Mouse (Mus musculus): ENCODE data around the gene Slc44a4.
"Not testable (repeated sequence)": the region's sequence is repeated elsewhere in the genome, so short reads cannot be mapped to it uniquely, and the experiment has no call there.

The Slc44a4 gene

DNA sequence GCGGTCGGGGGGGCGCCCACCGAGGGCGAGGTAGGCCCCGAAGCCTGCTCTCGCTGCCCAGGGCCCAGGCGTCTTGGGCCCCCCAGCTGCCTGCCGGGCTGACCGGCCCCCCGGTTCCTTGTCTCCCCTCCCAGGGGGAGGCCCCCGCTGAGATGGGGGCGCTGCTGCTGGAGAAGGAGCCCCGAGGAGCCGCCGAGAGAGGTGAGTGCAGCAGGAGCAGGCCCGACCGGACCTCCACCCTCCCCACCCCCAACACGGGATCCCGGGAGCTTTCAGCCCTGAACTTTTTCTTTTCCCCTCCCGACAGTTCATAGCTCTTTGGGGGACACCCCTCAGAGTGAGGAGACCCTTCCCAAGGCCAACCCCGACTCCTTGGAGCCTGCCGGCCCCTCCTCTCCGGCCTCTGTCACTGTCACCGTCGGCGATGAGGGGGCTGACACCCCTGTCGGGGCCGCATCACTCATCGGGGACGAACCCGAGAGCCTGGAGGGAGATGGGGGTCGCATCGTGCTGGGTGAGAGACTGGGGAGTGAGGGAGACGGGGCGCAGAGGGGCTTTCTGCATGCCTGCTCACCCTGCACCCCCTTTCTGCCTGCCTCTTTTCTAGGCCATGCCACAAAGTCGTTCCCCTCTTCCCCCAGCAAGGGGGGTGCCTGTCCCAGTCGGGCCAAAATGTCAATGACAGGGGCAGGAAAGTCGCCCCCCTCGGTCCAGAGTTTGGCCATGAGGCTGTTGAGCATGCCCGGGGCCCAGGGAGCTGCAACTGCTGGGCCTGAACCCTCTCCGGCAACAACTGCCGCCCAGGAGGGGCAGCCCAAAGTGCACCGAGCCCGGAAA lies 15.0 kb upstream of the Slc44a4 start:
- DNase-seq (ENCODE audit: low spot score in 2 of 2) = peak; percentile 53 to 58

DNA sequence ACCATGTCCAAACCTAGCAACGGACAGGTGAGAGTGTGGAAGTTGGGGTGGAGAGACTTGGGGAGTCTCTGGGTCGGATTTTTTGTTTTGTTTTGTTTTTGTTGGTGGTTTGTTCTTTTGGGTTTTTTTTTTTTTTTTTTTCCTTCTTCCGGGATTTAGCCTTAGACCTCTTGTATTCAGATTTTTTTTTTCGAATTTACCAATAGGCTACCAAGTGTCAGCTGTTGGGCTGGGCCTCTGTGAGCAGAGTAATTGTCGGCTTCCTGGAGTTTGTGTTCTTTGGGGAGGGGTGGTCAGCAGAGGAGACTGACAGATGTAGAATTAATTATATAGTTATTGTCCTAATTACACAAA lies 14.4 kb upstream of the Slc44a4 start:
- DNase-seq (ENCODE audit: low spot score in 2 of 2) = no peak

DNA sequence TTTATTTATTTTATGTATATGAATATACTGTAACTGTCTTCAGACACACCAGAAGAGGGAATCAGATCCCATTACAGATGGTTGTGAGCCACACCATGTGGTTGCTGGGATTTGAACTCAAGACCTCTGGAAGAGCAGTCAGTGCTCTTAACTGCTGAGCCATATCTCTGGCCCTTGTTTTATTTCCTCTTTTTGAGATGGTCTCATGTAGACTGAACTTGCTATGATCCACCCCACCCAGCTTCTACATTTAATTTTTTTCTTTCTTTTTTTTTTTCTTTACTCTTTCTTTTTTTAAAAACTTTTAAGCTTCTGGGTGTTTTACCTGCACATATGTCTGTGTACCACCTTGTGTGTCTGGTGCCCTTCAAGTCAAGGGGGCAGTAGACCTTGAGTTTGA lies 13.4 kb upstream of the Slc44a4 start:
- DNase-seq (ENCODE audit: low spot score in 2 of 2) = not testable (repeated sequence)

DNA sequence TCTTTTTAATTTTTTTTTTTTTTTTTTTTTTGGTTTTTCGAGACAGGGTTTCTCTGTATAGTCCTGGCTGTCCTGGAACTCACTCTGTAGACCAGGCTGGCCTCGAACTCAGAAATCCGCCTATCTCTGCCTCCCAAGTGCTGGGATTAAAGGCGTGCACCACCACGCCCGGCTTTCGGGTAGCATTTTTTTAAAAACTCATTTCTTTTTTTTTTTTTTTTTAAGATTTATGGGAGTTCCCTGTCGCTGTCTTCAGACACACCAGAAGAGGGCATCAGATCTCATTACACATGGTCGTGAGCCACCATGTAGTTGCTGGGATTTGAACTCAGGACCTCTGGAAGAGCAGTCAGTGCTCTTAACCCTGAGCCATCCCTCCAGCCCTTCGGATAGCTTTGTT lies 12.3 kb upstream of the Slc44a4 start:
- DNase-seq (ENCODE audit: low spot score in 2 of 2) = not testable (repeated sequence)

DNA sequence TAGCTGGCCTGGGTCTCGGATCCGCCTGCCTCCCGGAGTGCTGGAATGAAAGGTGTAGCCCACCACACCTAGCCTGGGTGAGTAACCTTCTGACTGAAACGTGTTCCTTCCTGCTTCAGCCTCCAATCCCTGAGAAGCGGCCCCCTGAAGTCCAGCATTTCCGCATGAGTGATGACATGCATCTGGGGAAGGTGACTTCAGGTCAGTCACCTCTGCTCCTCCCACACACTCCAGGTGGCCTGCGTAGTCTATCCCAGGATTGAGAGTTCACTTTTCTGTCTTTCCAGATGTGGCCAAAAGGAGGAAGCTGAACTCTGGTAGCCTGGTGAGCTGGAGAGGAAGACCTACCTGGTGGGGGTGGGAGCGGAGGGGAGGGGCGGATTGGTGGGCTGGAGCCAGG lies 11.4 kb upstream of the Slc44a4 start:
- DNase-seq (ENCODE audit: low spot score in 2 of 2) = no peak

DNA sequence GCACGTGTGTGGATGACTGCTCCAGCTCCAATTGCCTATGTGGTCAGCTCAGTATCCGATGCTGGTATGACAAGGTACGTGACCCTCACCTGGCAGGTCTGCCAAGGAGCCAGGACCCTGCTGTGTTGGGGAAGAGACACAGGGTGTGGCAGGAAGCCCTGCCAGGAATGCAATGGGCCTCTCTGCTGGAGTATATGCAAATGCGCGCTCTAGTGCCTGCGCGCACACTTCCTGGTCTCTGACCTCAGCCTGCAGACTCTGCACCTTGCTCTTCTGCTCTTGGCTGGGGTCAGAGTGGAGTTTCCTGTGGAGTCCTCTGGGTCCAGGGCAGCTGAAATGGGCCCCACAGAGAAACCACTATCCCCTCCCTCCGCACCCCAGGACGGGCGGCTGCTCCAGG lies 3.3 kb upstream of the Slc44a4 start:
- DNase-seq (ENCODE audit: low spot score in 2 of 2) = peak in 1 of 2 experiments; percentile 26

DNA sequence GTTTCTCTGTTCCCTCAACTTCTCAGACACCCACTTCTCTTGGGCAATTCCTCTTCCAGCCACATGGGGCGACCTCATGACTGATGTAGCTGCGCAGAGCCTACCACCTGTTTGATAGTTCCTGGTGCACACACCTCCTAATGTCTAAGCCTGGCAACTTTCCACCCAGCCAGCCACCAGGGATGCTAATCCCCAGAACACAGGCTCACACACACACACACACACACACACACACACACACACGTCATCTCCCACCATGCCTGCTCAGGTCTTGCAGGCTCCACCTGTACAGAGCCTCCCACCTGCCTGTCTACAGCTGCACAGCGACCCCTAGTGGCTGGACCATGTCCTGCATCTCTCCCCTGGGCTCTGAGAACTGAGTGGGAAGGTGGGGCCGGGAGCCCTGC lies 2.3 kb upstream of the Slc44a4 start:
- DNase-seq (ENCODE audit: low spot score in 2 of 2) = peak; percentile 54 to 59

DNA sequence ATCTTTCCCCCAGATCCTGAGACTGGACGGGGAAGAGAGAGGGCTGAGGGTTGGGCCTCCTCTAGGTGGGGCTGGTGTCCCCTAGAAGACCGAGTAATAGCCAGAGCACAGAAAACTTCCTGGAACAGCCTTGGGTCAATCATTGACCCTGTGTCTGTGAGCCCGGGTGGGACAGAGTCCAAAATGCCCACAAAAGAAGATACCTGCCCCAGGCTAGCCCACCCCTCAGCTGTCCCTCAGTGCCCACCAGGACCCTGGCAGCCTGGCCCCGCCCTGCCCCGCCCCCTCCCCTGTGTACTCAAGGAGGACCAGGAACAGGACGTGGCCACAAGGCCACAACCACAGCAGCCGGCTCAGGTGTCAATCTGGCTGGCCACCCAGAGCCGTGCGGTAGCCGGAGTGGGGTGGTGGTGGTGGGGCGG lies 1.2 kb downstream of the Slc44a4 start:
- DNase-seq (ENCODE audit: low spot score in 2 of 2) = no peak

DNA sequence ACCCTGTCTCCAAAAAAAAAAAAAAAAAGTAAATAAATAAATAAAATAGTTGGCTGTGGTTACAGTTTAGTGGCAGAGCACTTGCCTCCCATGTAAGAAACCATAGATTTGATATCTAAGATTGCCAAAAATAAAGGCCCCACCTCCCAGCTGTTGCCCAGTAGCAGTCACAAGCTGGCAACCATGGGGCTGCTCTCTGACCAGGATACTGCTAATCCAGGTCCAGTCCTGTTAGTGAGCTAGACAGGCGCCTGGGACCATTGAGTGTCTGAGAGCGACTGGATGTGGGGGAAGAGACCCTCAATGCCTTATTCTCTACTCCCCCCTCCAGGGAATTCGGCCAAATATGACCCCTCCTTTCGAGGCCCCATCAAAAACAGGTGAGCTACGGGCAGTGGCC lies 2.0 kb downstream of the Slc44a4 start:
- DNase-seq (ENCODE audit: low spot score in 2 of 2) = no peak

DNA sequence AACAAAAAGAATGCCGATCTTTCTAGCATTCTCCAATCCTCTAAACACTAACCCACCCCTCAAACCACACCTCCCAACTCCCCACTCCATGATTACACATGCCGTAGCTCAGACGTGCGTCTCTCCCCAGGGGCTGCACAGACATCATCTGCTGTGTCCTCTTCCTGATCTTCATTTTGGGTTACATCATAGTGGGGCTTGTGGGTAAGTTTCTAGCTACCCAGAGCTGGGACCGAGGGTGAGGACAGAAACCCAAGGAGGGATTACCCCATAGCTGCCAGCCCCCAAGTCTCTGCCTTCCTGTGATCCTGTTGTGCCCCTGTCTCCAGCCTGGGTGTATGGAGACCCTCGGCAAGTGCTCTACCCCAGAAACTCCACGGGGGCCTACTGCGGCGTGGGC lies 2.9 kb downstream of the Slc44a4 start:
- DNase-seq (ENCODE audit: low spot score in 2 of 2) = no peak

DNA sequence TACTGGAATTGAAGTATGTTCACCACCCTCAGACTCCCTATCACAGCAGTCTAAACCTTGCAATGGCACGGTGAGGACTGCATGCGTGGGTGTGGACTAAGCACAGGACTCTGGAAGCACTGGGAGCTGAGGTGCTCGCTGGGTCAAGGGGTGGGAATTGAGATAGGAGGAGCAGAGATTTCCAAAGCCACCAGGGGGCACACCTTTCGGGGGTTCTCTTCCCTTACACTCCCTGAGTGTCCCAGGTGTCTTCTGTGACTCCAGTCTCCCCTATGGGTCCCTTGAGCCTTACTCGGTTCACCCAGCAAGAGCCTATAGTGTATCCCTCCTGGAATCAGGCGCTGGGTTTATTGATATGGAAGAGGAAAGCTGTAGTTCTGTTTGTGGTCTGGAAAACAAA lies 8.7 kb downstream of the Slc44a4 start:
- no peak for DNase-seq (ENCODE audit: low spot score in 2 of 2)

DNA sequence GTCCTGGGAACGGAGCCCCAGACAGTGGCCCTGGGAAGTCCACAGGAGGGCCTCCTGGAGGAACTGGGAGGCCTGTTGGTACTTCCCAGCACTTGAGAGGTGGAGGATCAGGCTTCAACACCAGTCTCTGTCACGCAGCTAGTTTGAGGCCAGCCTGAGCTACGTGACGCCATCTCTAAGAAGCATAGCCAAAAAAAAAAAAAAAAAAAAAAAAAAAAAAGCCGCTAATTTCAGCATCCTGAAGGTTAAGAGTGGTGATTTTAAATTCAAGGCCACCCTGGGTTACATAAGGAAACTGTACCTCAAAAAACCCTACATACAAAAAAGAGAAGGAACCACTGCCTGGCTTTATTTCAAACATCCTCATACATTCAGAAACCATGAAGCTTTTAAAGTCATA lies 10.0 kb downstream of the Slc44a4 start:
- DNase-seq (ENCODE audit: low spot score in 2 of 2) = no peak

DNA sequence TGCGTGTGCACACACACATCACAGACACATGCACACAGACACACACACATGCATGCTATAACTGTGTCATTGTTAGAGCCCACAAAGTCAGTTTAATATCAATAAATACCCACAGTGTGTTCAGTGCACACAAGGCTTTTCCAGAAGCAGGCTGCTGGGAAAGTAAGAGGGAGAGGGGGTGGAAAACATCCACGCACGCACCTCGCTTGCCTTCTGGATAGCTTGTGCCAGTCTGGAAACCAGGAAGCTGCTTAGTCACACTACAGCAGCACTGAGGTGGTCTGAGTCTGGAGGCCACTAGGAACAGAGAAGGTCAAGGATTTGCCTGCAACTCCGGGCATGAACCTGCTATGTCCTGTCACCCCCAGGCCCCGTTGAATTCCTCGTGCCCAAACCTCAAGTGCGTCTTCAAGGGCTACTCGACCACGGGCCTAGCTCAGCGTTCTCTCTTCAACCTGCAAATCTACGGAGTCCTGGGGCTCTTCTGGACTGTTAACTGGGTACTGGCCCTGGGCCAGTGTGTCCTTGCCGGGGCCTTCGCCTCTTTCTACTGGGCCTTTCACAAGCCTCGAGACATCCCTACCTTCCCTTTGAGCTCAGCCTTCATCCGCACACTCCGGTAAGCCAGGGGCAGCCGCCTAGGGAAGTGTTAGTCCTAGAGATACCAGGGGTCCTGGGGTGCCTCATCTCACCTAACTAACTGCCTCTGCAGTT lies 13.2 kb downstream of the Slc44a4 start:
- no peak for DNase-seq (ENCODE audit: low spot score in 2 of 2)

DNA sequence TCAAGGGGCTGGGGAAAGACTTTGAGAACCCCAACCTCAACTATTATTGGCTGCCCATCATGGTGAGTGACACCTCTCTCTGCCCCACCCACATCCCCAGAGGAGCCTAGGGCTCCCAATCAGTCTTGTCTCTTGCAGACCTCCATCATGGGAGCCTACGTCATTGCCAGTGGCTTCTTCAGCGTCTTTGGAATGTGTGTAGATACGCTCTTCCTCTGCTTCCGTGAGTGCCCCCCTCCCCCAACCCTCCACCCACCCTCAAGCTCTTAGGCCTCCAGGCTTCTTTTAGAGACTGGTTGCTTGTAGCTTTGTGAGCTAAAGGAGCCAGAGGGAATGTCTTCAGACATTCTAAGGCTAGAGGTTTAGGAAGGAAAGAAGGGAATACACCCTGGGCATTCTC lies 14.6 kb downstream of the Slc44a4 start:
- DNase-seq (ENCODE audit: low spot score in 2 of 2) = no peak

DNA sequence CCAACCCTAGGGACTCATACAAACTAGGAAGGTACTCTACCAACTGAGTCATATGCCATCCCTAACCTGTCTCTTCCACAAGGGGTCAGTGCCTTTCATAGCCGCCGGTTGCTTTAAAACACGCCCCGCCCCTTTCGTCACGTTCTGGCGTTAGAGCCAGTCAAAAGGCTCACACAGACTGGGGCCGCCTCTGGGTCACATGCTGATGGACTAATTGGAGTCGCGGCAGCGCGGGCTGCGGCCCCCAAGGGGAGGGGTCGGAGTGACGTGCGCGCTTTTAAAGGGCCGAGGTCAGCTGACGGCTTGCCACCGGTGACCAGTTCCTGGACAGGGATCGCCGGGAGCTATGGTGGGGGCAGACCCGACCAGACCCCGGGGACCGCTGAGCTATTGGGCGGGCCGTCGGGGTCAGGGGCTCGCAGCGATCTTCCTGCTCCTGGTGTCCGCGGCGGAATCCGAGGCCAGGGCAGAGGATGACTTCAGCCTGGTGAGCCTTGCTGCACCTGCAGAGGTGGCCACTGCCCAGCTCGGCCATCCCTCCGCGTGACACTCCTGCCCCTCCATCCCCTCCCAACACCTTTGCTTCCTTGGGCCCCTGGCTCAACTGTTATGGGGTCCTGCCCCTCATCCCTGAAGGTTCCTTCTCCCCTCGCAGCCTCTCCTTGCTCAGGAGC lies 16.9 kb downstream of the Slc44a4 start, which contains the start of gene Neu1:
Gene Neu1 (plus strand): TSS at position 193 of the 674 bp plus-strand sequence.
- DNase-seq (ENCODE audit: low spot score in 2 of 2) = peak; percentile 99

DNA sequence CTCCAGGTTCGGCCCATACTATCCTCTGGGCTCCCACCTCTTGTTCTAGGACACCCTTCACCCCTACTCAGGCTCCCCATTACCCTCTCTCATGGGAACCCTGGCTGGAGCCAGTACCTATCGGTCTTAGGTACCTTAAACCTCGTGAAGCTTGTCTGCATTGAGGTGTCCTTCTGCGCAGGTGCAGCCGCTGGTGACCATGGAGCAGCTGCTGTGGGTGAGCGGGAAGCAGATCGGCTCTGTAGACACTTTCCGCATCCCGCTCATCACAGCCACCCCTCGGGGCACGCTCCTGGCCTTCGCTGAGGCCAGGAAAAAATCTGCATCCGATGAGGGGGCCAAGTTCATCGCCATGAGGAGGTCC lies 17.5 kb downstream of the Slc44a4 start:
- DNase-seq (ENCODE audit: low spot score in 2 of 2) = peak in 1 of 2 experiments; percentile 63

DNA sequence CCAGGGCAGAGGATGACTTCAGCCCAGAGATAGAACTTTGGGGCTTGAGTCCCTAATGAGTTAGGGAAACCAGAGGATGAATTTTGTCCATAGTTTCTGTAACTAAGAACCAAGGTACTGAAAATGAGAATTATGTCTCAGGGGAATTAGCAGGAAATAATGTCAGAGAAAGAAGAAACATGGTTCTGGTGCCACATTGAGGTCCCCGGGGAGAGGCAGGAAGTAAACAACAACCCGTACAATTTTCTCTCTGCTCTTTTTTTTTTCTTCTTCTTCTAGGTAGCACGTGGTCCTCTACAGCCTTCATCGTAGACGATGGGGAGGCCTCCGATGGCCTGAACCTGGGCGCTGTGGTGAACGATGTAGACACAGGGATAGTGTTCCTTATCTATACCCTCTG lies 18.0 kb downstream of the Slc44a4 start:
- no peak for DNase-seq (ENCODE audit: low spot score in 2 of 2)

DNA sequence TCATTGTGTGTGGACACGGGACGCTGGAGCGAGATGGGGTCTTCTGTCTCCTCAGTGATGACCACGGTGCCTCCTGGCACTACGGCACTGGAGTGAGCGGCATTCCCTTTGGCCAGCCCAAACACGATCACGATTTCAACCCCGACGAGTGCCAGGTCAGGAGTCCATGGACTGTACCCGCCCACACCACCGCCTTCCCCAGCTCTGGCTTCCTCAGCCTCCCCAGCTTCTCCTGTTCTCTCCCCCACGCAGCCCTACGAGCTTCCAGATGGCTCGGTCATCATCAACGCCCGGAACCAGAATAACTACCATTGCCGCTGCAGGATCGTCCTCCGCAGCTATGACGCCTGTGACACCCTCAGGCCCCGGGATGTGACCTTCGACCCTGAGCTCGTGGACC lies 19.8 kb downstream of the Slc44a4 start:
- DNase-seq (ENCODE audit: low spot score in 2 of 2) = no peak

DNA sequence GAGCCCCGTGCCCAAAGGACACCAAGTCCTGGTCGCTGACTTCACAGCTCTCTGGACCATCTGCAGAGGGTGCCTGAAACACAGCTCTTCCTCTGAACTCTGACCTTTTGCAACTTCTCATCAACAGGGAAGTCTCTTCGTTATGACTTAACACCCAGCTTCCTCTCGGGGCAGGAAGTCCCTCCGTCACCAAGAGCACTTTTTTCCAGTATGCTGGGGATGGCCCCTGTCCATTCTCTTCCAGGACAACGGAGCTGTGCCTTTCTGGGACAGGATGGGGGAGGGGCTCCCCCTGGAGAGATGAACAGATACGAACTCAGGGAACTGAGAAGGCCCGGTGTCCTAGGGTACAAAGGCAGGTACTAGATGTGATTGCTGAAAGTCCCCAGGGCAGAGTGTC lies 20.6 kb downstream of the Slc44a4 start:
- DNase-seq (ENCODE audit: low spot score in 2 of 2) = no peak

DNA sequence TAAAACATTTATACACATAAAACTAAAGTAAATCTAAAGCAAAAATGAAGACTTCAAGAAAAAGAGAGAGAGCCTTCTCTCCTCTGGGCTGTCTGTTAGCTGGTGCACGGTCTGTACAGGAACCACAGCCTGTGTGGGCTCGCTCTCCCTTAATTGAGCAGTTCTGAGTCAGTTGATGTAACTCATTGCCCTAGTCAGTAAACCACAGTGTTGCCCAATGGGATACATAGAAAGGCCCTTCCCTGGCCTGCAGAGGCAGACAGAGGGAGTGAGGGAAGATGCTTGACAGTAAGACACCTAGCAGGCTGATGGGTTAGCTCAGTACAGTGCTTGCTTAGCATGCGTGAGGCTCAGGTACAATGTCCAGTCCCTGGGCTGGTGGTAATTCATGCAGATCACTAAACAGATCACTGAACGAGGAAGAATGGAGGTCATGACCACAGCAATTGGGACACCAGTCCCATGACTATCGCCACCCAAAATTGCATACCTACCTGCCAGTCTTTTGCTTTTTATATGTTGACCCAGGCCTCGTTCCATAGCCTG lies 23.8 kb downstream of the Slc44a4 start:
- DNase-seq (ENCODE audit: low spot score in 2 of 2) = no peak

DNA sequence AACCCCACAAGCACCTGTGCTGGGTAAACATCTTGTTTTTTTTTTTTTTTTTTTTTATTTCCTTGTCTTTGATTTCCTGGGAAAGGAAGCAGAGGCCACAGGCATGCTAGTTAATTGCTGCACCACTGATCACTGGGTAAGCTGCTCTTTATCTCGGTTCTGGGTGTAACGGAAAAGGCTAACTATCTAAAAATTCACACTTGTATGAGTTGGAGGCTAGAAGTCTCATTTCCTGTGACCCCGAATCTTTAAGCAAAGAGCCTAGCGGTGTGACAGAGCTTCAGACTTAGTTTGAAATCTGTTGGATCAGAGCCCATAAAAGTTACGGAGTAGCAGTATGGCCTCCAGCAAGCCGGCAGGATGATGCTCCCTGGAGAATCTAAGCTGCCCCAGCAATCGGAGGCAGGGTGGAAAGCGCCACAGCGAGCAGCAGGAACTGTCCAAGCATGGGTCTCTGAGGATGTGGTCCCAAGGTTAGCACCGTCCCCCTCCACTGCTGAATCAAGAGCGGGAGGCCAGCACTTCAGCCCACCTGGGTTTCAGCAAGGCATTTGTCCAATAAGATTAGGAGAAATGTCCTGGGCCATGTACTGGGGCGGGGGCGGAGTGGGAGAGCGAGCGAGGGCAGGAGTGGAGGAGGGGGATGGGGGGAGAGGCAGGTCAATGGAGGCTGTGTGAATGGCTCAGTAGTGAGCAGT lies 27.2 kb downstream of the Slc44a4 start:
- DNase-seq (ENCODE audit: low spot score in 2 of 2) = no peak

Measured in right cerebral cortex, postnatal 10 days (tissue).